Mouse (Mus musculus) spleen, adult 2 months (tissue): ENCODE measurements around the gene Elmod3.
"Not testable (repeated sequence)": the region's sequence is repeated elsewhere in the genome, so short reads cannot be mapped to it uniquely, and the experiment has no call there.

Source experiments
- CTCF ChIP-seq: fragments of 200-500 bp; IDR thresholded peaks from 2 replicates; pipeline ENCODE4 v1.5.1; 2011; ENCODE audit warnings: mild to moderate bottlenecking, inconsistent platforms; ENCODE audit not compliant: insufficient read depth, insufficient read length, insufficient replicate concordance; ENCODE audit errors: extremely low read depth
- POLR2A ChIP-seq: fragments of 200-500 bp; IDR thresholded peaks from 2 replicates; pipeline ENCODE4 v1.6.1; 2011; ENCODE audit warnings: low read depth, low read length, inconsistent platforms

DNA sequence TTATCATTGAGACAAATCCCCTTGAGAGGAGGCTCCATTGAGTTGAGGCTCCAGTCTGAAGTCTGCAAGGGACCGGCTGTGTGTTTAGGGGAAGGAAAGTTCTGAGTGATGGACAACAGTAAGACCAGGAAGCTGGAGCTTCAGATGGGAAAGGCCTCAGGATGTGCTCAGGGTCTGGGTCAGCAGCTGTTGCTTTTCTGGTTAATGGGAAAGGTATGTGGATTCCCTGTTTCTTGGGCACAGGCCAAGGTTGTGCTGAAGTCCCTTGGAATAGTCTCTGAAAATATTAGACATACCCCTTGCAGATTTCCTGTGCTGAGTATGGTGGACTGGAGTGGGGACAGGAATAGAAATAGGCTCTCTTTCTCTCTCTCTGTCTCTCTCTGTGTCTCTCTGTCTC is 64.7 kb downstream of the Elmod3 start:
- not testable (repeated sequence) for TF ChIP-seq POLR2A, CTCF
